Mouse (Mus musculus) forebrain, embryonic 16.5 days (tissue): Measurements from ENCODE around the gene Dctpp1. TPM values are rescaled to one million over a fixed set of nuclear protein-coding genes. Genes with fewer than 3 reads are reported as not detected.

ENCODE experiments used
- ATAC-seq: fragments of 200-750 bp; cut with Nextera tagmentation; 2 replicates; pipeline ENCODE4 v1.8.0; 2017; ENCODE audit warnings: mild to moderate bottlenecking, moderate library complexity
- H3K27ac ChIP-seq: fragments of 300-500 bp; sonication (generic); 2 replicates; pipeline ENCODE4 v1.5.1; 2014; ENCODE audit warnings: low read length, control low read depth
- H3K27me3 ChIP-seq: fragments of 300-500 bp; sonication (generic); replicated peaks from 2 replicates; pipeline ENCODE4 v1.6.1; 2014; ENCODE audit warnings: low read length; ENCODE audit not compliant: control insufficient read depth, insufficient read depth
- H3K36me3 ChIP-seq: fragments of 300-500 bp; sonication (generic); 2 replicates; pipeline ENCODE4 v1.6.1; 2014; ENCODE audit not compliant: control insufficient read depth, insufficient read depth
- H3K4me1 ChIP-seq: fragments of 300-500 bp; sonication (generic); replicated peaks from 2 replicates; pipeline ENCODE4 v1.6.1; 2014; ENCODE audit warnings: low read length; ENCODE audit not compliant: control insufficient read depth, insufficient read depth
- H3K4me2 ChIP-seq: fragments of 300-500 bp; sonication (generic); 2 replicates; pipeline ENCODE4 v1.6.1; 2014; ENCODE audit warnings: mild to moderate bottlenecking, low read length, control low read depth
- H3K4me3 ChIP-seq: fragments of 300-500 bp; sonication (generic); replicated peaks from 2 replicates; pipeline ENCODE4 v1.5.1; 2014; ENCODE audit warnings: mild to moderate bottlenecking, low read length, control low read depth
- H3K9ac ChIP-seq: fragments of 300-500 bp; sonication (generic); replicated peaks from 2 replicates; pipeline ENCODE4 v1.6.1; 2014; ENCODE audit warnings: low read depth, low read length, control low read depth
- H3K9me3 ChIP-seq: fragments of 300-500 bp; sonication (generic); 2 replicates; pipeline ENCODE4 v1.6.1; 2016; ENCODE audit warnings: low read length; ENCODE audit not compliant: control insufficient read depth
- WGBS: fragments of 180-500 bp; shearing (Covaris S2); extraction: QIAGEN DNeasy Blood & Tissue Kit; methylation state at CpG from one replicate; pipeline ENCODE4 v1.1.7; 2014; 5-methylcytosine and 5-hydroxymethylcytosine counted together
- polyA plus RNA-seq: library from polyadenylated mRNA; unstranded; fragments of >200 nt; fragmentation: Nextera tagmentation; extraction: Ambion mirVana; gene quantifications from 2 replicates; pipeline ENCODE4 v1.2.1, GENCODE M21; 2015

The Dctpp1 gene
- polyA plus RNA-seq, 1 experiment from 2014 or later = 147 TPM

GRCm38 (mm10) chr7:127208553-127209438, 51.7 kb downstream of the Dctpp1 start, which contains the start of gene Mylpf:
Mylpf (plus strand) TSS chr7:127208890.
- peak; percentile 96 for ATAC-seq
- peak within 1 kb of the TSS; percentile 89 for H3K27ac ChIP-seq
- peak within 1 kb of the TSS; percentile 99 for H3K4me2 ChIP-seq
- H3K27me3 ChIP-seq = no peaks in the 10 kb centered on the region
- peak within 1 kb of the TSS; percentile 94 for H3K4me3 ChIP-seq
- peaks cover 30% of the 10 kb centered on the region for H3K4me1 ChIP-seq
- H3K9me3 ChIP-seq = no peaks in the 10 kb centered on the region
- no peaks in the 10 kb centered on the region for H3K36me3 ChIP-seq
- WGBS = under 1% methylated on average over 44 of the region's 44 CpGs
- peak within 1 kb of the TSS; percentile 92 for H3K9ac ChIP-seq

GRCm38 (mm10) chr7:127208295-127208552, 52.3 kb downstream of the Dctpp1 start, which contains the start of gene Tbc1d10b:
Tbc1d10b (minus strand) TSS chr7:127208468.
- no peaks in the 10 kb centered on the region for H3K9me3 ChIP-seq
- H3K27me3 ChIP-seq = no peaks in the 10 kb centered on the region
- no peaks in the 10 kb centered on the region for H3K36me3 ChIP-seq
- WGBS = under 1% methylated on average over 22 of the region's 44 CpGs
- H3K4me2 ChIP-seq = peak within 1 kb of the TSS; percentile 99
- peak; percentile 2; the same call in 1 of the 2 replicates for ATAC-seq
- peak within 1 kb of the TSS; percentile 92 for H3K9ac ChIP-seq
- H3K27ac ChIP-seq = peak within 1 kb of the TSS; percentile 89
- H3K4me3 ChIP-seq = peak within 1 kb of the TSS; percentile 94
- H3K4me1 ChIP-seq = peaks cover 30% of the 10 kb centered on the region

- Histone ChIP-seq H3K36me3 (peaks cover 5% of the 10 kb centered on the region; the same call in 1 of the 2 replicates), H3K9ac (peak overlapping the region; percentile 92), H3K4me1 (peaks cover 30% of the 10 kb centered on the region), H3K4me2 (peak overlapping the region; percentile 99), H3K27me3 (no peaks in the 10 kb centered on the region), H3K9me3 (no peaks in the 10 kb centered on the region), H3K27ac (peak overlapping the region; percentile 67), H3K4me3 (peak overlapping the region; percentile 94)
- WGBS = under 1% methylated on average over 51 of the region's 53 CpGs
- ATAC-seq = no peak
These were observed 52.9 kb downstream of the Dctpp1 start for GRCm38 (mm10) chr7:127207374-127208294.

Other genes starting within 250 kb of the Dctpp1 start
- gene Mvp, start 246.1 kb downstream of the Dctpp1 start, polyA plus RNA-seq = 3.0 and 3.7 TPM in 2 replicates
- gene Pagr1b, start 244.2 kb downstream of the Dctpp1 start, polyA plus RNA-seq = not detected in 2 replicates
- gene Pagr1a, start 243.4 kb downstream of the Dctpp1 start, polyA plus RNA-seq = 22.9 and 39.8 TPM in 2 replicates
- gene Gm42742, start 239.6 kb downstream of the Dctpp1 start, polyA plus RNA-seq = 54.8 and 74.1 TPM in 2 replicates
- gene Prrt2, start 239.5 kb downstream of the Dctpp1 start, polyA plus RNA-seq = 21.1 and 29.9 TPM in 2 replicates
- 57.9 and 58.8 TPM in 2 replicates for gene Maz, start 233.7 kb downstream of the Dctpp1 start, polyA plus RNA-seq
- gene Kif22, start 218.2 kb downstream of the Dctpp1 start, polyA plus RNA-seq = 52.9 and 61.2 TPM in 2 replicates
- not detected in 2 replicates for gene Zg16, start 173.4 kb downstream of the Dctpp1 start, polyA plus RNA-seq
- 1.5 and 1.9 TPM in 2 replicates for gene AI467606, start 169.3 kb downstream of the Dctpp1 start, polyA plus RNA-seq
- 0.28 and 1.0 TPM in 2 replicates for gene Qprt, start 138.5 kb downstream of the Dctpp1 start, polyA plus RNA-seq
- 0.09 TPM in 1 of 2 replicates, not detected in the other for gene Spn, start 122.9 kb downstream of the Dctpp1 start, polyA plus RNA-seq
- 88.2 and 91.0 TPM in 2 replicates for gene Cd2bp2, start 64.7 kb downstream of the Dctpp1 start, polyA plus RNA-seq
- gene Tbc1d10b, start 52.2 kb downstream of the Dctpp1 start, polyA plus RNA-seq = 24.9 and 31.0 TPM in 2 replicates
- 4.1 and 8.3 TPM in 2 replicates for gene Mylpf, start 51.8 kb downstream of the Dctpp1 start, polyA plus RNA-seq
- gene Zfp553, start 27.6 kb downstream of the Dctpp1 start, polyA plus RNA-seq = 66.1 and 69.3 TPM in 2 replicates
- gene Sept1, start 27.6 kb downstream of the Dctpp1 start, polyA plus RNA-seq = 18.8 and 26.5 TPM in 2 replicates
- gene Zfp771, start 16.4 kb downstream of the Dctpp1 start, polyA plus RNA-seq = 59.1 and 66.6 TPM in 2 replicates
- gene Sephs2, start 13.3 kb upstream of the Dctpp1 start, polyA plus RNA-seq = 48.3 and 49.2 TPM in 2 replicates
- 0.16 and 0.20 TPM in 2 replicates for gene Itgal, start 35.6 kb upstream of the Dctpp1 start, polyA plus RNA-seq
- 10.5 and 10.6 TPM in 2 replicates for gene Zfp768, start 84.9 kb upstream of the Dctpp1 start, polyA plus RNA-seq
- gene Zfp747, start 115.3 kb upstream of the Dctpp1 start, polyA plus RNA-seq = 8.2 and 9.6 TPM in 2 replicates
- 4.2 and 5.1 TPM in 2 replicates for gene 9130019O22Rik, start 126.5 kb upstream of the Dctpp1 start, polyA plus RNA-seq
- gene E430018J23Rik, start 132.9 kb upstream of the Dctpp1 start, polyA plus RNA-seq = 5.3 and 6.3 TPM in 2 replicates
- 5.2 and 5.9 TPM in 2 replicates for gene Zfp764, start 146.1 kb upstream of the Dctpp1 start, polyA plus RNA-seq
- gene Zfp688, start 161.4 kb upstream of the Dctpp1 start, polyA plus RNA-seq = 28.4 and 28.6 TPM in 2 replicates
- gene Zfp689, start 188.4 kb upstream of the Dctpp1 start, polyA plus RNA-seq = 14.6 and 17.7 TPM in 2 replicates
- gene Prr14, start 198.9 kb upstream of the Dctpp1 start, polyA plus RNA-seq = 42.8 and 45.3 TPM in 2 replicates
- gene Fbrs, start 218.5 kb upstream of the Dctpp1 start, polyA plus RNA-seq = 10.2 and 11.8 TPM in 2 replicates